Mouse (Mus musculus) MEL (cell line): Measurements from ENCODE around the gene Mob3b. TPM values are rescaled to one million over a fixed set of nuclear protein-coding genes. Genes with fewer than 3 reads are reported as not detected.

ENCODE experiments used
- DNase-seq: peaks from one replicate; pipeline ENCODE4 v3.0.0; 2011; ENCODE audit warnings: low read depth, low spot score
- H3K27ac ChIP-seq: 2 replicates; pipeline ENCODE4 v1.5.1; 2012; ENCODE audit warnings: low read depth, mild to moderate bottlenecking, control low read depth, low read length, moderate library complexity; ENCODE audit not compliant: control insufficient read depth
- H3K27me3 ChIP-seq, 2 experiments: fragments of 150-350 bp in 1 of 2; sonication (generic) in 1 of 2; 2 replicates each; pipeline ENCODE4 v1.6.1; 2012; ENCODE audit warnings: low read length in 2 of 2, mild to moderate bottlenecking in 2 of 2, improper control_type of control experiment in 1 of 2, moderate library complexity in 1 of 2; ENCODE audit not compliant: insufficient read depth in 2 of 2, control insufficient read depth in 1 of 2
- H3K36me3 ChIP-seq, 2 experiments: 2 replicates each; pipeline ENCODE4 v1.6.1; 2012 to 2014; ENCODE audit warnings: low read length in 2 of 2, improper control_type of control experiment in 1 of 2, inconsistent platforms in 1 of 2, mild to moderate bottlenecking in 1 of 2; ENCODE audit not compliant: insufficient read depth in 2 of 2, control insufficient read depth in 1 of 2
- H3K4me1 ChIP-seq, 2 experiments: fragments of 150-350 bp in 1 of 2; sonication (generic) in 1 of 2; 2 replicates each; pipeline ENCODE4 v1.6.1; 2012; ENCODE audit warnings: low read length in 2 of 2, improper control_type of control experiment in 1 of 2, mild to moderate bottlenecking in 1 of 2; ENCODE audit not compliant: insufficient read depth in 2 of 2, control insufficient read depth in 1 of 2
- H3K4me3 ChIP-seq, 2 experiments: fragments of 150-350 bp in 1 of 2; sonication (generic) in 1 of 2; 2 replicates each; pipeline ENCODE4 v1.5.1; 2012; ENCODE audit warnings: low read depth in 2 of 2, low read length in 2 of 2, mild to moderate bottlenecking in 2 of 2, moderate library complexity in 2 of 2, control low read depth in 1 of 2, improper control_type of control experiment in 1 of 2; ENCODE audit not compliant: control insufficient read depth in 1 of 2, insufficient read depth in 1 of 2
- H3K79me2 ChIP-seq: 2 replicates; pipeline ENCODE4 v1.6.1; 2012; ENCODE audit warnings: mild to moderate bottlenecking, low read length, moderate library complexity; ENCODE audit not compliant: control insufficient read depth, poor library complexity, insufficient read depth
- H3K9ac ChIP-seq: 2 replicates; pipeline ENCODE4 v1.6.1; 2012; ENCODE audit warnings: low read depth, mild to moderate bottlenecking, control low read depth, low read length, moderate library complexity; ENCODE audit not compliant: control insufficient read depth, poor library complexity, severe bottlenecking
- H3K9me3 ChIP-seq: fragments of 150-350 bp; sonication (generic); replicated peaks from 2 replicates; pipeline ENCODE4 v1.6.1; 2012; ENCODE audit warnings: mild to moderate bottlenecking, low read length, improper control_type of control experiment, moderate library complexity; ENCODE audit not compliant: insufficient read depth
- BHLHE40 ChIP-seq: IDR thresholded peaks from 2 replicates; pipeline ENCODE4 v1.6.1; 2012; ENCODE audit warnings: low read depth, mild to moderate bottlenecking, inconsistent platforms, low read length, improper control_type of control experiment, borderline replicate concordance
- CTCF ChIP-seq, 3 experiments: IDR thresholded peaks in 2 of 3; conservative IDR thresholded peaks in 1 of 3; 2 replicates each; pipeline ENCODE4 v1.5.1; 2011 to 2012; ENCODE audit warnings: low read length in 3 of 3, low read depth in 2 of 3, mild to moderate bottlenecking in 2 of 3, improper control_type of control experiment in 1 of 3, inconsistent platforms in 1 of 3, mixed read lengths in 1 of 3, moderate library complexity in 1 of 3; ENCODE audit not compliant: control insufficient read depth in 1 of 3, insufficient read depth in 1 of 3, poor library complexity in 1 of 3, severe bottlenecking in 1 of 3
- E2F4 ChIP-seq: IDR thresholded peaks from 2 replicates; pipeline ENCODE4 v1.6.1; 2011; ENCODE audit warnings: low read depth, low read length, improper control_type of control experiment, borderline replicate concordance
- EP300 ChIP-seq, 2 experiments: IDR thresholded peaks; 2 replicates each; pipeline ENCODE4 v1.6.1; 2011; ENCODE audit warnings: improper control_type of control experiment in 2 of 2, low read length in 2 of 2, low read depth in 1 of 2, mild to moderate bottlenecking in 1 of 2
- GABPA ChIP-seq: IDR thresholded peaks from 2 replicates; pipeline ENCODE4 v1.6.1; 2012; ENCODE audit warnings: low read depth, mild to moderate bottlenecking, inconsistent platforms, low read length, improper control_type of control experiment, moderate library complexity
- MAZ ChIP-seq: IDR thresholded peaks from 2 replicates; pipeline ENCODE4 v1.6.1; 2012; ENCODE audit warnings: low read depth, mild to moderate bottlenecking, inconsistent platforms, low read length, improper control_type of control experiment
- MYC ChIP-seq: IDR thresholded peaks from 2 replicates; pipeline ENCODE4 v1.6.1; 2011; ENCODE audit warnings: low read depth, mild to moderate bottlenecking, low read length, improper control_type of control experiment, moderate library complexity
- POLR2A ChIP-seq, 2 experiments: IDR thresholded peaks; 2 replicates each; pipeline ENCODE4 v1.6.1; 2011 to 2012; ENCODE audit warnings: low read length in 2 of 2, mild to moderate bottlenecking in 2 of 2, control low read depth in 1 of 2, improper control_type of control experiment in 1 of 2, low read depth in 1 of 2, moderate library complexity in 1 of 2; ENCODE audit not compliant: control insufficient read depth in 1 of 2, insufficient read depth in 1 of 2, poor library complexity in 1 of 2
- POLR2AphosphoS2 ChIP-seq: IDR thresholded peaks from 2 replicates; pipeline ENCODE4 v1.6.1; 2011; ENCODE audit warnings: low read length, improper control_type of control experiment
- RAD21 ChIP-seq: IDR thresholded peaks from 2 replicates; pipeline ENCODE4 v1.6.1; 2011; ENCODE audit warnings: mild to moderate bottlenecking, low read depth, low read length, improper control_type of control experiment
- SIN3A ChIP-seq: IDR thresholded peaks from 2 replicates; pipeline ENCODE4 v1.6.1; 2012; ENCODE audit warnings: low read length, improper control_type of control experiment, inconsistent platforms
- SMC3 ChIP-seq: IDR thresholded peaks from 2 replicates; pipeline ENCODE4 v1.6.1; 2011; ENCODE audit warnings: low read depth, low read length, improper control_type of control experiment
- ZC3H11A ChIP-seq: IDR thresholded peaks from 2 replicates; pipeline ENCODE4 v1.6.1; 2012; ENCODE audit warnings: low read depth, mild to moderate bottlenecking, inconsistent platforms, low read length, improper control_type of control experiment
- ZMIZ1 ChIP-seq: IDR thresholded peaks from 2 replicates; pipeline ENCODE4 v1.6.1; 2012; ENCODE audit warnings: low read depth, mild to moderate bottlenecking, inconsistent platforms, low read length, improper control_type of control experiment, moderate library complexity
- polyA plus RNA-seq, 2 experiments: library from polyadenylated mRNA; stranded (reverse) in 1 of 2; unstranded in 1 of 2; fragments of >175 nt in 1 of 2; fragments of >200 nt in 1 of 2; gene quantifications; 2 replicates each; pipeline versions ENCODE4 v1.2.1 to v1.2.4; 2012; ENCODE audit warnings: low replicate concordance in 2 of 2, low read depth in 1 of 2; ENCODE audit not compliant: insufficient read length in 2 of 2, insufficient read depth in 1 of 2, missing spikeins in 1 of 2
- total RNA-seq: library from RNA; depleted of rRNA; stranded (reverse); fragments of 300-350 nt; gene quantifications from 2 replicates; pipeline ENCODE4 v1.2.3, GENCODE M21; 2012

Gene Mob3b
- total and polyA plus RNA-seq, 3 experiments, result 3.8 to 4.2 TPM; not detected in 1

DNA sequence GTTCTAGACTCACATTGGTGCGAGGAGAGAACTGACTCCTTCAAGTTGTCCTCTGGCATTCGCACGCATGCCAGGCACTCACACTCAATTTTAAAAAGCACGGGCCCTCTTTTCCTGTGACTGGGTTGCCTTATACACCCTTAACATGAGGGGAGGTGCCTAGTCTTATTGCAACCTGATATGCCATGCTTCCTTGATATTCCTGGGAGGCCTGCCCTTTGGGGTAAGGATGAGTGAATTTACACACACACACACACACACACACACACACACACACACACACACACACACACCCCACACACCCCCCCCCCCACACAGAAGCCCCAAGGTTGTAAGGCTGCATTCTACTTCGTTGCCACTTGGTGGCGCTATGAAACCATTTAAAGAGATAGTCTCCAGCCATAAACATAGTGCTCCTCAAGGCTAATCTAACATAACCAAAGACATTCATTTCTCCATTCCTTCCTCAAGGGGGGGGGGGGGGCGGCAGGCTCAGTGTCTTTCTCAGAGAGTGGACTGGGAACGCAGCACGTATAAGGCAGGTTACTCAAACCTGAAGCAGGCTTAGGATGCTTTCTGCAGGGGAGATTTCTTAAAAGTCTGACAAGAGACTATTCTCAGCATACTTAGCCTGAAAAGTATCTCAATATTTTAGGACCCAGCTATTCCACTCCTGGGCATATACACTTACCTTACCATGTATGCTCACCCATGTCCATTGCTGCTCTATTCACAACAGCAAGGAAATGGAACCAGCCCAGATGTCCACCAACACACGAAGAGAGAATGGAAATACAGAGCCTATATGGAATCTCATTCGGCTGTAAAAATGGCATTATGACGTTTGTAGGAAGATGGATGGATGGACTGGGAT is 198.9 kb downstream of the Mob3b start:
- H3K4me1 ChIP-seq, result no peaks in the 10 kb centered on the region
- no peak overlapping the region for H3K4me3 ChIP-seq
- DNase-seq, result peak; percentile 67
- H3K9ac ChIP-seq, result no peak overlapping the region
- no peaks in the 10 kb centered on the region for H3K27me3 ChIP-seq
- TF ChIP-seq MAZ (0 out of 2 replicates have a peak, but pooled peaks have one; percentile 49), GABPA (no peak), SIN3A (0 out of 2 replicates have a peak, but pooled peaks have one; percentile 23), ZC3H11A (peak; percentile 86), CTCF (IDR thresholded peaks at IDR 0.05 in 2 of 3, conservative IDR thresholded peaks at IDR 0.05 in 1 of 3; ENCODE audit: control insufficient read depth in 1 of 3, insufficient read depth in 1 of 3, low read depth in 2 of 3, low read length in 3 of 3, poor library complexity in 1 of 3, severe bottlenecking in 1 of 3) (peak; percentile 14 to 74 (median 62); a peak in 5 of 6 replicates), POLR2AphosphoS2 (no peak), BHLHE40 (no peak), RAD21 (peak; percentile 79), ZMIZ1 (no peak), E2F4 (no peak), SMC3 (peak; percentile 80), MYC (no peak)
- H3K27ac ChIP-seq, result no peak overlapping the region
- H3K9me3 ChIP-seq, result no peaks in the 10 kb centered on the region
- H3K79me2 ChIP-seq, result no peaks in the 10 kb centered on the region
- no peaks in the 10 kb centered on the region for H3K36me3 ChIP-seq

DNA sequence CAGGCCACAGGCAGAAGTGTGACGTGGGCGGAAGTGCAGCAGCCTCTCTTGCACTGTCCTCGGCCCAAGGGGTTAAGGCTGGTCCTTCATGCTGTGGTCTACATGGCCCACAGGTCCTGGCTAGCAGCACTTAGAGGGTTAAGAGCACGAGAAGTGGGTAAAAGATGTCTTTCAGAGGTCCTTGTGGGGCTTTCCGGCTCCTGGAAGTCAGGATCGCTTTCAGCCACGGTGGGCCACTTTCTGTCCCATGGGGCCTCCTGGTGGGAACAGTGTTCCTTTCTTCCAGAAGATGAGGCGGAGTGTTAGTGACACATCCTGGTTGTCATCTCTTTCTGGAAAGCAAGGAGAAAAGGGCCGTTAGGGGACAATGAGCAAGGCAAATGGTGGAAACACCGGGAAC is 203.6 kb downstream of the Mob3b start:
- no peak overlapping the region for H3K4me3 ChIP-seq
- H3K9ac ChIP-seq, result no peak overlapping the region
- DNase-seq, result no peak
- TF ChIP-seq EP300 (IDR thresholded peaks at IDR 0.05; ENCODE audit: low read depth in 1 of 2, low read length in 2 of 2), result no peak
- no peak for TF ChIP-seq POLR2A (IDR thresholded peaks at IDR 0.05; ENCODE audit: control insufficient read depth in 1 of 2, insufficient read depth in 1 of 2, low read depth in 1 of 2, low read length in 2 of 2, poor library complexity in 1 of 2)
- TF ChIP-seq GABPA, result no peak
- no peaks in the 10 kb centered on the region for H3K9me3 ChIP-seq
- H3K4me1 ChIP-seq, result no peaks in the 10 kb centered on the region
- H3K36me3 ChIP-seq, result no peaks in the 10 kb centered on the region
- no peaks in the 10 kb centered on the region for H3K79me2 ChIP-seq
- H3K27ac ChIP-seq, result no peak overlapping the region
- no peaks in the 10 kb centered on the region for H3K27me3 ChIP-seq
